Mouse (Mus musculus) cerebellum, adult 2 months (tissue): ENCODE results near the gene Ehbp1l1. TPM values are rescaled to one million over a fixed set of nuclear protein-coding genes. Genes with fewer than 3 reads are reported as not detected.

Experiments
- DNase-seq, 2 experiments: peaks; one replicate each; pipeline ENCODE4 v3.0.0; 2021
- H3K27ac ChIP-seq: fragments of 200-500 bp; 2 replicates; pipeline ENCODE4 v1.5.1; 2012; ENCODE audit warnings: low read length, control low read depth, inconsistent platforms; ENCODE audit not compliant: insufficient read depth
- H3K27me3 ChIP-seq: fragments of 200-500 bp; 2 replicates; pipeline ENCODE4 v1.6.1; 2012; ENCODE audit warnings: inconsistent platforms, mild to moderate bottlenecking, low read length, moderate library complexity; ENCODE audit not compliant: control insufficient read depth, insufficient read depth
- H3K4me1 ChIP-seq: fragments of 200-500 bp; 2 replicates; pipeline ENCODE4 v1.6.1; 2011; ENCODE audit warnings: low read length; ENCODE audit not compliant: control insufficient read depth, insufficient read depth
- H3K4me3 ChIP-seq: fragments of 200-500 bp; replicated peaks from 2 replicates; pipeline ENCODE3; 2011; ENCODE audit warnings: mild to moderate bottlenecking, low read depth, low read length, control low read depth; ENCODE audit not compliant: insufficient read depth
- CTCF ChIP-seq: fragments of 200-500 bp; IDR thresholded peaks from 2 replicates; pipeline ENCODE4 v1.5.1; 2011; ENCODE audit warnings: low read depth, mild to moderate bottlenecking, control low read depth, low read length, moderate library complexity, borderline replicate concordance; ENCODE audit not compliant: insufficient read depth
- POLR2A ChIP-seq: fragments of 200-500 bp; IDR thresholded peaks from 2 replicates; pipeline ENCODE4 v1.6.1; 2011; ENCODE audit warnings: low read length, control low read depth, borderline replicate concordance; ENCODE audit not compliant: insufficient read depth
- WGBS: fragments of 180-500 bp; shearing (Covaris S2); methylation state at CpG from one replicate; pipeline ENCODE4 v1.1.7; 2018; 5-methylcytosine and 5-hydroxymethylcytosine counted together
- polyA plus RNA-seq: library from polyadenylated mRNA; depleted of rRNA; stranded (reverse); fragments of >200 nt; gene quantifications from 2 replicates; pipeline ENCODE4 v1.2.3, GENCODE M21; 2012

Ehbp1l1 gene
- polyA plus RNA-seq, 1 experiment: 13.1 TPM

GRCm38 (mm10) chr19:5711218-5711617 lies 14.9 kb downstream of the Ehbp1l1 start:
- DNase-seq: peak; percentile 70 to 76
- TF ChIP-seq POLR2A: no peak
- peak; percentile 85 for TF ChIP-seq CTCF
- Histone ChIP-seq H3K27me3 (no peaks in the 10 kb centered on the region), H3K4me3 (no peak overlapping the region), H3K4me1 (peaks cover 5% of the 10 kb centered on the region; the same call in 1 of the 2 replicates), H3K27ac (no peak overlapping the region)
- WGBS: 11% methylated on average over 3 of the region's 3 CpGs

- WGBS: 87% methylated on average over 8 of the region's 8 CpGs
- TF ChIP-seq CTCF: no peak
- no peak for TF ChIP-seq POLR2A
- peaks cover 5% of the 10 kb centered on the region; the same call in 1 of the 2 replicates for H3K4me1 ChIP-seq
- no peak overlapping the region for H3K4me3 ChIP-seq
- H3K27ac ChIP-seq: no peak overlapping the region
- no peaks in the 10 kb centered on the region for H3K27me3 ChIP-seq
- no peak for DNase-seq
These were observed 15.5 kb downstream of the Ehbp1l1 start for GRCm38 (mm10) chr19:5710581-5710980.

GRCm38 (mm10) chr19:5710068-5710467 lies 16.0 kb downstream of the Ehbp1l1 start:
- Histone ChIP-seq H3K27ac (no peak overlapping the region), H3K27me3 (no peaks in the 10 kb centered on the region), H3K4me3 (no peak overlapping the region), H3K4me1 (peaks cover 5% of the 10 kb centered on the region; the same call in 1 of the 2 replicates)
- no peak for DNase-seq
- TF ChIP-seq CTCF (no peak), POLR2A (no peak)
- WGBS: 55% methylated on average over 6 of the region's 6 CpGs

- WGBS: 43% methylated on average over 10 of the region's 10 CpGs
These were observed 21.1 kb downstream of the Ehbp1l1 start for GRCm38 (mm10) chr19:5704801-5705571.

GRCm38 (mm10) chr19:5704163-5704800 lies 21.8 kb downstream of the Ehbp1l1 start, which contains the start of gene Kcnk7:
Gene Kcnk7, plus strand, starts transcription at chr19:5704367.
- no peaks in the 10 kb centered on the region for H3K27me3 ChIP-seq
- no peak for DNase-seq
- H3K27ac ChIP-seq: no peak within 1 kb of the TSS
- TF ChIP-seq CTCF: no peak
- TF ChIP-seq POLR2A: no peak
- no peak within 1 kb of the TSS for H3K4me3 ChIP-seq
- no peaks in the 10 kb centered on the region for H3K4me1 ChIP-seq
- WGBS: 69% methylated on average over 17 of the region's 17 CpGs

More at GRCm38 (mm10) chr19:5704801-5705571, 21.1 kb downstream of the Ehbp1l1 start:
- H3K4me3 ChIP-seq: no peak overlapping the region
- H3K27me3 ChIP-seq: no peaks in the 10 kb centered on the region
- no peak overlapping the region for H3K27ac ChIP-seq
- no peaks in the 10 kb centered on the region for H3K4me1 ChIP-seq
- no peak for TF ChIP-seq POLR2A
- no peak for TF ChIP-seq CTCF
- DNase-seq: no peak

GRCm38 (mm10) chr19:5695849-5696462 lies 30.2 kb downstream of the Ehbp1l1 start:
- peaks cover 25% of the 10 kb centered on the region for H3K4me1 ChIP-seq
- DNase-seq: no peak
- H3K27me3 ChIP-seq: no peaks in the 10 kb centered on the region
- H3K27ac ChIP-seq: no peak overlapping the region
- H3K4me3 ChIP-seq: no peak overlapping the region
- 39% methylated on average over 41 of the region's 41 CpGs for WGBS
- no peak for TF ChIP-seq CTCF
- TF ChIP-seq POLR2A: no peak

GRCm38 (mm10) chr19:5693801-5694200 lies 32.3 kb downstream of the Ehbp1l1 start:
- TF ChIP-seq POLR2A (no peak), CTCF (no peak)
- H3K27me3 ChIP-seq: no peaks in the 10 kb centered on the region
- DNase-seq: no peak
- no peak overlapping the region for H3K4me3 ChIP-seq
- peaks cover 32% of the 10 kb centered on the region for H3K4me1 ChIP-seq
- WGBS: 68% methylated on average over 6 of the region's 6 CpGs
- no peak overlapping the region for H3K27ac ChIP-seq
